Mouse (Mus musculus): ENCODE results near the gene Ube2g2.

DNA sequence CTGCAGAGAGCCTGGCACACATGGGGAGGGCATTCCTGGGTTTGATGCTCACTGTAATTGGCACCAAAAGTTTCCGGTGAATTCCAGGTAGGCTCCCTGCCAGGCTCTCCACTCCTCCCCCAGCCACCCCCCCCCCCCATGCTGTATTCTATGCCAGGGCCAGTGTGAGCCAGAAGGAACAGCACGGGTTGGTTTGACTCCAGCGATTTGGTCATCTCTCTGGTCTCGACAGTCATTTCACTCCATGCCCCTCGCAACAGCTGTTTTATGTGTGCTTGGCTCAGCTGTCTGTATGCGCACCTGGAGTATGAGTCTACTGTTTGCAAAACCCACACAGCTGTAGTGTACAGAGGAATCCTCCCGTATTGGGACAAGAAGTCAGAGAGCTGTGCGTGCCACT, 44.3 kb downstream of the Ube2g2 start:
- TF ChIP-seq CTCF (IDR thresholded peaks at IDR 0.05; ENCODE audit: low read depth) (no peak), EP300 (IDR thresholded peaks at IDR 0.05; ENCODE audit: low read depth) (no peak)

All from liver, embryonic 14.5 days (tissue).